Mouse (Mus musculus) ES-E14 (cell line): ENCODE measurements around the gene 4930432K21Rik. TPM values are rescaled to one million over a fixed set of nuclear protein-coding genes. Genes with fewer than 3 reads are reported as not detected.

Source experiments
- DNase-seq: peaks from one replicate; pipeline ENCODE4 v3.0.0-alpha.2; 2013; ENCODE audit warnings: low read depth, low spot score
- H3K27ac ChIP-seq: 2 replicates; pipeline ENCODE4 v1.5.1; 2012; ENCODE audit warnings: low read depth, mild to moderate bottlenecking, low read length, moderate library complexity, mixed read lengths; ENCODE audit not compliant: poor library complexity, insufficient read depth, severe bottlenecking
- H3K36me3 ChIP-seq: 2 replicates; pipeline ENCODE4 v1.6.1; 2012; ENCODE audit warnings: mild to moderate bottlenecking, low read length, moderate library complexity, mixed read lengths; ENCODE audit not compliant: control insufficient read depth, poor library complexity, insufficient read depth, severe bottlenecking
- H3K4me1 ChIP-seq, 2 experiments: fragments of 150-350 bp in 1 of 2; sonication (generic) in 1 of 2; 2 replicates each; pipeline ENCODE4 v1.6.1; 2012; ENCODE audit warnings: low read length in 2 of 2, mild to moderate bottlenecking in 1 of 2, mixed read lengths in 1 of 2; ENCODE audit not compliant: control insufficient read depth in 2 of 2, insufficient read depth in 2 of 2, poor library complexity in 1 of 2
- H3K4me3 ChIP-seq, 2 experiments: fragments of 150-350 bp in 1 of 2; sonication (generic) in 1 of 2; 2 replicates each; pipeline ENCODE4 v1.5.1; 2012; ENCODE audit warnings: low read length in 2 of 2, low read depth in 1 of 2, mild to moderate bottlenecking in 1 of 2, mixed read lengths in 1 of 2; ENCODE audit not compliant: insufficient read depth in 1 of 2, poor library complexity in 1 of 2, severe bottlenecking in 1 of 2
- H3K9ac ChIP-seq: 2 replicates; pipeline ENCODE4 v1.6.1; 2012; ENCODE audit warnings: low read depth, mild to moderate bottlenecking, low read length, mixed read lengths; ENCODE audit not compliant: poor library complexity, insufficient read depth, severe bottlenecking
- H3K9me3 ChIP-seq: fragments of 150-350 bp; sonication (generic); 2 replicates; pipeline ENCODE4 v1.6.1; 2012; ENCODE audit warnings: low read depth, mild to moderate bottlenecking, low read length; ENCODE audit not compliant: control insufficient read depth, insufficient read depth
- CHD2 ChIP-seq: IDR thresholded peaks from 2 replicates; pipeline ENCODE4 v1.6.1; 2014; ENCODE audit warnings: mild to moderate bottlenecking, low read depth, low read length, inconsistent platforms
- HCFC1 ChIP-seq: IDR thresholded peaks from 2 replicates; pipeline ENCODE4 v1.6.1; 2012; ENCODE audit warnings: low read length, inconsistent platforms, borderline replicate concordance; ENCODE audit not compliant: insufficient read depth
- MAFK ChIP-seq: IDR thresholded peaks from 2 replicates; pipeline ENCODE4 v1.6.1; 2014; ENCODE audit warnings: mild to moderate bottlenecking, low read depth, low read length, inconsistent platforms; ENCODE audit not compliant: insufficient read depth
- ZC3H11A ChIP-seq: IDR thresholded peaks from 2 replicates; pipeline ENCODE4 v1.6.1; 2012; ENCODE audit warnings: low read depth, mild to moderate bottlenecking, inconsistent platforms, low read length, borderline replicate concordance
- ZNF384 ChIP-seq: IDR thresholded peaks from 2 replicates; pipeline ENCODE4 v1.6.1; 2012; ENCODE audit warnings: low read depth, low read length, inconsistent platforms
- in situ Hi-C, 2 experiments: fragments of 600-800 bp; cut with MboI; formaldehyde crosslinking; loops; one replicate each; pipeline ENCODE4 v1.15.1; 2025; ENCODE audit warnings: low sequenced_read_pairs in 2 of 2, inconsistent platforms in 1 of 2; ENCODE audit not compliant: unreplicated experiment in 2 of 2
- total RNA-seq: library from RNA; depleted of rRNA; stranded (reverse); fragments of 300-350 nt; gene quantifications from 2 replicates; pipeline ENCODE4 v1.2.3, GENCODE M21; 2012

4930432K21Rik gene
- total RNA-seq, 1 experiment = 4.9 TPM

DNA sequence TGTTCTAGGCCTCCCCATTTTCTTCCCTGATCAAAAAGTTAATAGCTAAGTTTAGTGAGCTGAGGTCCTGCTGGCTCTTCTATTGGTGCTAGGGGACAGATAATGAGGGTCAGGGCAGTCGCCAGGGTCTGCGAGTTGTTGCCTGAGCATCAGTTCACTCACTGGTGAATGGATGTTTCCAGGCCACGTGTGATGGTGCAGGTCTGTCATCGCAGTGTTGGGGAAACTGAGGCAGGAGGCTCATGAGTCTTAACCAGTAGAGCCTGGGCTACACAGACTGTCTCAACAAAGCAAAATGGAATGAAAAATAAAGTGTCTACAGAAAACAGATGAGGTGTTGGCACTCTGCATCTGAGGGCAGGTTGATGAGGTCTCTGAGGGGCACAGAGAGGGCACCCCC is 51.0 kb downstream of the 4930432K21Rik start:
- in situ Hi-C loops = no loop called here
- no peak for DNase-seq
- Histone ChIP-seq H3K36me3 (no peaks in the 10 kb centered on the region; the same call in 1 of the 2 replicates), H3K9ac (no peak overlapping the region; the same call in 1 of the 2 replicates), H3K27ac (no peak overlapping the region), H3K4me1 (peaks cover 8 to 28% of the 10 kb centered on the region in 2 experiments; a peak in 3 of 4 replicates), H3K4me3 (no peak overlapping the region), H3K9me3 (no peaks in the 10 kb centered on the region)
- TF ChIP-seq CHD2 = no peak
- no peak for TF ChIP-seq ZNF384
- TF ChIP-seq HCFC1 = no peak
- TF ChIP-seq ZC3H11A = no peak
- no peak for TF ChIP-seq MAFK

DNA sequence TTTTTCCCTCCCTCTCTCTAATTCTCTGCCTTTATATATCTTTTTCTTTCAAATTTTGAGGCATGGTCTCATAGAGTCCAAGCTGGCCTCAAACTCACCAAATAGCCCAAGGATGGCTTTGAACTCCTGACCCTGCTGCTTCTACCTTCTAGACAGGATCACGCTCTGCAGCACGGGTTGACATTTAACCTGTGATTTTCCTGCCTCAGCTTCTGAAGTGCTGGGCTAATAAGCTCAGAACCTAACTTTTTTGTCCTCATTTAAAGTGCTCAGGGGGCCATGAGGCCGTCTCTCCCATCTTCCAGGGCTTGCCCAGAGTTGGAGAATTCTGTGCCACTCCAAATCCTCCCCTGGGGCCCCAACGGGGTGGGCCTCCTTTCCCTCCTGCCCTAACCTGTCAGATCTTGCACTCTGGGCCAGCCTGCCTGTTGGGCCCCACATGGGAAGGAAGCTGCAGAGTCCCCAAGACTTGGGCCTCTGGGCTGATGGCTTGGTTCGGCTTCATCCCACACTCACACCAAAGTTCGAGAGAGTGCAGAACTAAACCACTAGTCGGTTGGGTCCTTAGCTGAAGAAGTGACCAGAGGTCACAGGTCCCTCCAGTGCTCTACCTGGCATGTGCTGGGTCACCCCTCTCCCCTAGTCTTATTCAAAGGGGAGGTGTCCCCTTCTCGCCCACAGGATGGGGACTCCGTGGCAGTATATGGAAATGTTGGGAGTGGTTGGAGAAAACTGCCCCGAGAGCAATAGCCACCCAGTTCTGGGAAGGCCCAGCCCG is 51.7 kb downstream of the 4930432K21Rik start:
- no peak for DNase-seq
- H3K36me3 ChIP-seq = no peaks in the 10 kb centered on the region; the same call in 1 of the 2 replicates
- no peak overlapping the region for H3K27ac ChIP-seq
- TF ChIP-seq HCFC1 (no peak), ZNF384 (no peak), MAFK (no peak), ZC3H11A (no peak), CHD2 (no peak)
- H3K4me3 ChIP-seq = no peak overlapping the region
- no peaks in the 10 kb centered on the region for H3K9me3 ChIP-seq
- H3K9ac ChIP-seq = no peak overlapping the region
- in situ Hi-C loops = no loop called here
- peaks cover 4 to 28% of the 10 kb centered on the region in 2 experiments; a peak in 2 of 4 replicates for H3K4me1 ChIP-seq

DNA sequence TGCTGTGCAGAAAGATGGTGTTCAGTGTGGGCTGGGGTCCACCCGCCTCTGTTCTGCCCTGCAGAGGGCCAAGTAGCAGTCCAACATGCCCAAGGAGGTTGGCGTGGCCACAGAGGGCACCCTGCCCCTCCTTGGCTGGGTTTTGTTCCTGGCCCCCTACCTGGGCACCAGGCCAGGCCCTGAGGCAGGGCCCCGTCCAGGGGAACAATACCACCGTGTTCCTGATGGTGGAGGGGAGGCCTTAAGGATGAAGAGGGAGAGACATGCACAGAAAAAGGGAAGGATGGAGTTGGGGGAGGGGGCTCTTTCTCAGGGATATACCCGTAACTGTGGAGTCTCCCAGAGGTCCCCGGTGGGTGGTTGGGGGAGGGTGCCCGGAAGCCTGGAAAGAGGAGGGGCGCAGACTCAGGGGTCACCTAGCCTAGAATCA is 52.3 kb downstream of the 4930432K21Rik start:
- no peak for DNase-seq
- peak overlapping the region; percentile 4; the same call in 1 of the 2 replicates for H3K9ac ChIP-seq
- H3K36me3 ChIP-seq = no peaks in the 10 kb centered on the region; the same call in 1 of the 2 replicates
- H3K4me3 ChIP-seq = peak overlapping the region; percentile 2 to 73; a peak in 2 of 4 replicates
- in situ Hi-C loops = no loop called here
- no peaks in the 10 kb centered on the region for H3K9me3 ChIP-seq
- peak overlapping the region; percentile 24; the same call in 1 of the 2 replicates for H3K27ac ChIP-seq
- H3K4me1 ChIP-seq = peaks cover 4 to 28% of the 10 kb centered on the region in 2 experiments; a peak in 2 of 4 replicates
- no peak for TF ChIP-seq HCFC1
- no peak for TF ChIP-seq CHD2
- TF ChIP-seq MAFK = no peak
- TF ChIP-seq ZNF384 = no peak
- TF ChIP-seq ZC3H11A = no peak

DNA sequence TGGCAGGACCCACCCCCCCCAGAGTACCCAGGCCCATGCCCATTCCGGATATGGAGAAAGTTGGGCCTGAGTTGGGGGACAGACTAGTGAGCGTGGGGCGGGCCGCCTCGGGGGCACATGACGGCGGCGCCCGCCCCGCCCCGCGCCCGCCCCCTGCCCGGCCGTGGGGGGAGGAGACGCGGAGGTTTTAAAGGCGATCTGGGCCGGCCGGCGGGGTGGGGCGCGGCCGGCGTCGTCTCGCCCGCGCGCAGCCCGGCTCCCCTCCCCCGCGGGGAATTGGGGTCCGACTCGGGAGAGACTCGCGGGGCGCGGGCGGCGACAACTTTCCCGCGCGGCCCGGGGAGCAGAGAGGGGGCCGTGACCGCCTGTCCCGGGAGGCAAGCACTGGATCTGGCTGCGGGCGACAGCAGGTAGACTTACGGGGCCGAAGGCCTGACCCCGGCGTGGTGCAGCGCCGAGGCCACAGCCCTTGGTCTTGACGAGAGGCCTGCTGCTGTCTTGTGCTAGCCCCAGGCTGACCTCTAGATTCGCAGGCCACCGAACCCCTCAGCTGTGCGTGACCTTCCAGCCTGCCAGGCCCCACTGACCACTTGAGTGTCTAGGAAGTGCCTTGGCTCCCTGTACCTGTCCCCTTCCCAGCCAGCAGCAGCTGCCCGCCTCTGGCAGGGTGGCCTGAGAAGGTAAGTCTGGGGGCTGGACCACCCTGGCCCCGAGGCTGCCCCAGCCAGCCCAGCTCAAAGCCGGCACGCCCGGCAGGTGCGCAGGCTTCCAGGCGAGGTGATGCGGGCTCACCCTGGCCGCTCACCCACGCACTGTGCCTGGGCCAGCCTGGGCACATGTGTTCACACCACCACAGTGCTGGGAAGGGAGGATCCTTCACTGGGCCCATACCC is 53.1 kb downstream of the 4930432K21Rik start:
- in situ Hi-C loops = no loop called here
- H3K4me1 ChIP-seq = peaks cover 4 to 28% of the 10 kb centered on the region in 2 experiments; a peak in 2 of 4 replicates
- H3K4me3 ChIP-seq = peak overlapping the region; percentile 64 to 73
- TF ChIP-seq MAFK (no peak), CHD2 (no peak), HCFC1 (no peak), ZNF384 (no peak)
- peak overlapping the region; percentile 28 for H3K27ac ChIP-seq
- DNase-seq = no peak
- H3K36me3 ChIP-seq = no peaks in the 10 kb centered on the region; the same call in 1 of the 2 replicates
- peak overlapping the region; percentile 84 for H3K9ac ChIP-seq
- H3K9me3 ChIP-seq = no peaks in the 10 kb centered on the region
